Mouse (Mus musculus): ENCODE measurements around the gene Cilp2.

DNA sequence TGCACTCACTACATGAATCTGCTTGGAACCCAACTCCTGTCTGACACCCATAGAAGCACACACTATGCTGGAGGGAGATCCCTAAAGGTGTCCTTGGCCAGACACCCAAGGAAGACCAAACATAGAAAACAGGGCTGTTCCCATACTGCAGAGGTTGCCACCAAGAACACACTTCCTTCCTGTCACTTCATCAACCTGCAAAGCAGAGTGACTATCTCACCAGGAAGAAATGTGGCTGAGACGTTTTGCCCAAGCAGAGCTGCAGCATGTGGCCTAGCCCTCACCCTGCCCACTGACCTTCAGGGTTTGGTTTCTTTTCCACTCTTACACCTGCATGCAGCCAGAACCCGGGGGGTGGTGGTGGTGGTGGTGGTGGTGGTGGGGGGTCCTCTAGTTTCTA, 46.3 kb upstream of the Cilp2 start:
- no peak for TF ChIP-seq CTCF (IDR thresholded peaks at IDR 0.05; ENCODE audit: extremely low read depth, insufficient read length, insufficient replicate concordance, low read depth, low read length)
- no peak for TF ChIP-seq POLR2A (IDR thresholded peaks at IDR 0.05; ENCODE audit: low read depth, low read length)
